Mouse (Mus musculus): Measurements from ENCODE around the gene Tox4.

DNA sequence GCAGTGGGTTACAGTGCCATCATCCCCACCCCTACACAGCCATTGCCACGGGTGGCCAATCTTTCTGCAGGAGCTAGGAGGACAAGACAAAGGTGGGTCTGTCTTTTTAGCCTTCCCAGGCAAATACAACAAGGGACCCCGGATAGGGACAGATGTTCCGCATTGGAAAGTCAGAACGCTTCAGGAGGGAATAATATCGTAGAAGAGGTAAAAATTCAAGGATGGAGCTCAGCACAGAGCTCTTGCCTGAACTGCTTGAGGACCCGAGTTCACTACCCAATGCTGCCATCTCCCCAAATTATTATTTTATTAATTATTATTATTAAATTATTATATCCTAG, 60.5 kb downstream of the Tox4 start:
- TF ChIP-seq POLR2A (IDR thresholded peaks at IDR 0.05; ENCODE audit: control insufficient read depth, extremely low read depth, insufficient read depth, low read length, poor library complexity) (no peak), CTCF (IDR thresholded peaks at IDR 0.05; ENCODE audit: borderline replicate concordance, control insufficient read depth, extremely low read depth, insufficient read depth, low read length, poor library complexity) (no peak)
